Mouse (Mus musculus) urinary bladder, postnatal 25 days (tissue): ENCODE measurements around the gene Mmp13.
"Not testable (repeated sequence)": the region's sequence is repeated elsewhere in the genome, so short reads cannot be mapped to it uniquely, and the experiment has no call there.

Source experiments
- DNase-seq: peaks from one replicate; pipeline ENCODE4 v3.0.0; 2022; ENCODE audit warnings: low spot score

Gene Mmp13

DNA sequence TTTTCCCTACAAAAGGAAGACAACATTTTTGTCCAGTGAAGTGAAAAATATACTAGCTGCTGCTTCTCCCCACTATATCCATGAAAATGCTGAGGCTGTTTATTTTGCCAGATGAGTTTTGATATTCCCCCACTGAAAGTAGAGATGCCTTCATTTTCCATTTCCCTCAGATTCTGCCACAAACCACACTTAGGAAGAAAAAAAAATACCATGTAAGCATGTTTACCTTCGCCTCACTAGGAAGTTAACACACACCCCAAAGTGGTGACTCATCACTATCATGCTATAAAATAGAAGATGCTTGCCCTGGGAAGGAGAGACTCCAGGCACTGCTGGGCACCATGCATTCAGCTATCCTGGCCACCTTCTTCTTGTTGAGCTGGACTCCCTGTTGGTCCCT is at the start of gene Mmp13:
Gene Mmp13, plus strand, starts transcription at position 301 of the 400 bp plus-strand sequence.
- DNase-seq, result no peak

DNA sequence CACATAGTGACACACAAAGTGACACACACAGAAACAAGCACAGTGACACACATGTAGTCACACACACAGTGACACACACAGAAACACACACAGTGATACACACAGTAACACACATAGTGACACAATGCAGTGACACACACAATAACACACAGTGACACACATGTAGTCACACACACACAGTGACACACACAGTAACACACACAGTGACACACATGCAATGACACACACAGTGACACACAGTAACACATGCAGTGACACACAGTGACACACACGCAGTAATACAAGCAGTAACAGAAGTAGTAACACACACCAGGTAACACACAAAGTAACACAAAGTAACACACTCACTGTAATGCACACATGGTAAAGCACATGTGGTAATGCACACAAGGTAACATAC is 33.7 kb upstream of the Mmp13 start:
- DNase-seq, result no peak

DNA sequence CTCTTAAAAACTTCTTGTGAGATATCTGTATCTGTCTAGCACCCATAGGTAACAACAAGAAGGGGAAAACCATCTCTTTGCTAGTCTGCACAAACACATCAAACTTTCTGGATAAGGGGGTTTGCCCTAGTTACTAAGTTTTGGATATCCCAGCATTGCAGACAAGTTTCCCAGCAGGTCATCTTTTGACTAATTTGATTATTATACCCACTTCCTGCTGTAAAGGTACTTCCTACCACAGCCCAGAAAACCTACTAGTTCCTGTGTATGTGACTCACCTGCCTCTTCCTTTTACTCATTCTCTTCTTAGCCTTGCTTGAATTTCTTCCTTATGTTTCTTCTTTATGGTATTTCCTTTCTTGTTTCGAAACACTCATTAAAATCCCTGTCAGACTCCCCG is 32.3 kb upstream of the Mmp13 start:
- DNase-seq, result no peak

DNA sequence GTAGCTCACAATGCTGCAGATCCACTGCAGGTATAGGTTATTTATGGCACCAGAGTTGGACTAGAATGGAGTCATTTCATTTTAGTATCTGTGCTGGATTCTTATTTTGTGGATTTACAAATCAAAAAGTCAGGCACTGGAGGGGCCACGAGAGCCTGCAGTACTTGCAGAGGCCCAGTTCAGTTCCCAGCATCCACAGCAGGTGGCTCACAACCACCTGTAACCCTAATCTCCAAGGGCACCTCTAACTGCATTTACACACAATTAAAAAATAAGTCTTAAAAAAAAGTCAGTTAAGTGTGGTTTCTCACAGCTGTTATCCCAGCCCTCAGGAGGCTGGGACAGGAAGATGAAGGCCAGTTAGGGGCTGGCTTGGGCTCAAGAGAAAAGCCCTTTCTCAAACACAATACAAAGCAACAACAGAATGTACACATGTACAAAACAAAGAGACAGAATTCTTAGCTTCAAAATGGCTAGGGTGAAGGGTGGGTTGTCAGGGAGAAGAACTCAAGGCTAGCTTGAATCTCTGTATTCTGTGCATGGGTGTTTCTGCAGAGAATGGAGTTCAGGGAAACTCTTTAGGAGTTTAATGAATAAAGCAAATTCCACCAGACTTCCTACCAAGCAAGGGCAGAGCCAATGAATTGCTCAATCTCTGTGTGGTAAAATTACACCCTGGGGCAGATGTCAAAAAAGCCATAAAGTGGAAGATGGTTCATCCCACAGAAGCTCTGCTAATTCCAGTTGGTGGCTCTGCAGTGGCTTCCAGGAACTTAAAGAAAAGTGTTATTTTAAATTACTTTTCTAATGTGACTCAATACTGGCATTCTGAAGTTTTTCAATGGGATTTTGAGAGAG is 19.3 kb upstream of the Mmp13 start:
- no peak for DNase-seq

DNA sequence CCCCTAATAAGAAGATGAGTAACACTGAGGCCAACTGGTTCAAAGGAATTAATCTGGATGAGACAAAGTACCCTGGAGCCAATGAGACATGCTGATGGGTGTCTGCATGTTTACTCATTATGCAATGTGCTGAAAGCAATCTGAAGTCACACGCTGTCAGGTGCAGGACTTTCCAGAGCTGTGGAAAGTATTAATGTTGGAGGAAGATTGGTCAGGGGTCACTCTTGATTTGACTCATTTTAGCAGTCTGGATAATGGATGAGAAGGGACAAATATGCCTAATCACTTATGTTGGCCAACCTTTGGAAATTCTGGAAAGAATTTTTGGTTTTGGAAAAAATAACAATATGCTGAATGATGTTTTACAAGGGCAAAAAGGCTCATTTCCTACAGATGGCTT is 10.6 kb upstream of the Mmp13 start:
- no peak for DNase-seq

DNA sequence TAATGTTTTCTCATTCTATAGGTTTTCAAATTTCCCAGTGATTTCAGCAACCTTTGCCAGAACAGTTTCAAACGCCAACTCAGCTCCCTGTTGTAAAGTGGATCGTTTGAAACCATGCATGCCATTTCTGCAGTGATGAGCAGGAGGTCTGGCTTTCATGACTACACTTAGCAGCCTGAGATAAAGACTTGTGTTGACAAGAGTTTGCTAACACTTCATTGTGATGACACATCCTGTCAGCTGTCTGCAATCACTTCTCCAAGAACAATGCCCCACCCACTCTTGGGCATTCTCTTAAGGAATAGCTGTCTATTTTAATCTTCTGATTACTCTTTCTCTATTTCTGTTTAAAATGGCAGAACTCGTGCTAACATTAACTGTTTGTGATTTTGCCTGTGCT is 2.2 kb upstream of the Mmp13 start:
- no peak for DNase-seq

DNA sequence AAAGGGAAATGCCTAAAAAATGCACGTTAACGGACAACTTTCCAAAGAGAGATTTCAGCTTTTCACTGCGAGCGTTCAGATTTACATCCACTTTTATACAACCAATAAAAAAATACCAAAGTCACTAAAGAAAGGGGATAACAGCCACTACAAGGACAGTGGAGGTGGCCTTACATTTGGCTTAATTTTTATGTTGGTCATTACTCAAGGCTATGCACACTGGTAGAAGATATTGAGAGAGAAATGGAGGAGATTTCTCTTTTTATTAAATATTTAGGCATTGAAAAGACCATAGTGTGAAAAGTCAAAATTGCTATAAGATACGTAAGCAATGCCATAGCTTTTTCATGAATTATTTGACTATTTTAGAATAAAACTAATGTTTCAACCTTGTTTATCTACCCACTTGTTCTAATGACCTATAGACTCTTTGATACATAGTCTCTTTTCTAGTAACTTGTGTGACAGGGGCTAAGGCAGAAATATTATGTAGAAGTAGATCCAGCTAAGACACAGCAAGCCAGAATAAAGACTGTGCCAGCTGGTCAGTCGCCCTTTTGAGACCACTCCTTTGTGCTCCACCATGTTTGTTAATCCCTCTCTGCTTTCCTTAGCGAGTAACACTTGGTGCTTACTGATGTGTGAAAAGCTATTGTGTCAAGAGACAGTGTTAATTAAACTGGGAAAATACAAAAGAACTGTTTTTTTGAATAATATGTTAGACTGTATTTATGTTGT is 10.4 kb downstream of the Mmp13 start:
- no peak for DNase-seq

DNA sequence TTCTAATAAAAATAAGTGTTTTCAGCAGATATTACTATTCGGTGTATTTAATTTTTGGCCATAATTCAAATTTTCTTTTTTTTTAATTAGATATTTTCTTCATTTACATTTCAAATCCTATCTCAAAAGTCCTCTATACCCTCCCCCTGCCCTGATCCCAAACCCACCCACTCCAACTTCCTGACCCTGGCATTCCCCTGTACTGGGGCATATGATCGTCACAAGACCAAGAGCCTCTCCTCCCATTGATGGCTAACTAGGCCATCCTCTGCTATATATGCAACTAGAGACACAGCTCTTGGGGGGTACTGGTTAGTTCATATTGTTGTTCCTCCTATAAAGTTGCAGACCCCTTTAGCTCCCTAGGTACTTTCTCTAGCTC is 11.0 kb downstream of the Mmp13 start:
- DNase-seq, result not testable (repeated sequence)

DNA sequence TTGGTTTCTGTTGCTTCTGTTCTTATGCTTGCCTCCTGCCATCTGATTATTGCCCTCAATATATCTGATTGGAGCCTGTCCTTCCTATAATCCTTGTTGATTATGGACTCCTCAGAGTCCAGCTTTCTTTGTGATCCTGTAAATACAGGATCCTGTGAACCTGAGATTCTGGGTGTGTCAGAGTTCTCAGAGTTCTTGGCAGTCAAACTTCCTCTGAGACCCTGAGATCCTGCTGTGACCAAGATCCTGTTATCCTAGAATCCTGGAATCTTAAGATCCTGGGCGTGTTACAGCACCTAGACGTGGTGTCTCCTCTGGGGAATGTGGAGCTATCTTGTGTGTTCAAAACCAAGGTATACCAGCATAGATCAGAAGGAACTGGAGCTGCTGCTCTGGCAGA is 17.2 kb downstream of the Mmp13 start:
- DNase-seq, result no peak

DNA sequence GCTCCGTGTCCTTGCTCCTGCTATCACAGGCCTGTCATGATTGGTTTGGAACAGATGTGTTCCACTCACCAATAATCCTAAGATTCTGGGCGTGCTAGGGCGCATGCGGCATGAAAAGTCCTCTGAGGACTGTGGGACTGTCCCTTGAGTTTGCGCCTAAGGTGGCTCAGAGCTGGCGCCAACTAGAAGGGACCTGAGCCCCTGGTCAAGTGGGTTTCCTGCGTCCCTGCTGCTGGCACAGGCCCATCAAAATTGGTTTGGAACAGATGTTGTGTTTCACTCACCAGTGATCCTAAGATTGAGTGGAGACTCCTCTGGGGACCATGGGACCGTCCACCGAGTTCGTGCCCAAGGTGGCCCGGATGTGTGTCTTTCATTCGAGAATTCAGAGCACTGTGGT is 17.6 kb downstream of the Mmp13 start:
- no peak for DNase-seq

DNA sequence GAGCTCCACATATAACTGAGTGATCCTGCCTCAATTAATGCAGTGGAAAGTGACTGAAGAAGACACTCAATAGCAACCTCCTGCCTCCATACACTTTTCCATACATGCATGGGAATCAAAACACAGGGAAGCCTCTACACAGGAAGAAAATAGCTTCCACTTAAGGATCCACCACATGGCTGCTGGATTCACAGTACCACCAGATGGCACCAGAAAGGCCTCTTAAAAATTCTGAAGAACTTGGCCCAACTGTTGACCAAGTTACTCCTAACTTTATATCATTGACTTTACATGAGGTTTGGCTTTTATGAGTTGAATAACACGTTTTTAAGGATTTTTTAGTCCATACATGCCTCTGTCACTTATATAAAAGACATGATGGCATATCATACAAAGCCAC is 19.8 kb downstream of the Mmp13 start:
- no peak for DNase-seq

DNA sequence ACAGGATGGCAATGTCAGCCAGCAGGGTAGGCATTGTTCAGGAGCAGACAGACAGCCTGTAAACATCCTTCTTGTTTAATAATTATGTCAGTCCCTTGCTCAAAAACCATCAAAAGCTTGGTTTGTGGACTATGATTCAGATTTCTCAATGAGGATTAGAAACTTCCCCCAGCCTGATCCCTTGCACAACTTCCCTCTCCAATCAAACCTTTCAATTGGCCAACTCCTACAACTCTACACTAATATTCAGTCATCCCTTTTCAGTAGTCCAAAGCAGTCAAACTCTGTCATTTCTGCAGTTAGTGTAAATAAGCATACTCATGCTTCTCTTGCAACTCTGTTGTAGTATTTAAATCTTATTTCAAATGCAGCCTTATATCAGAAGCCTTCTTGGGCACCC is 59.5 kb downstream of the Mmp13 start:
- no peak for DNase-seq
